Mouse (Mus musculus): ENCODE data around the gene Kiss1r.

DNA sequence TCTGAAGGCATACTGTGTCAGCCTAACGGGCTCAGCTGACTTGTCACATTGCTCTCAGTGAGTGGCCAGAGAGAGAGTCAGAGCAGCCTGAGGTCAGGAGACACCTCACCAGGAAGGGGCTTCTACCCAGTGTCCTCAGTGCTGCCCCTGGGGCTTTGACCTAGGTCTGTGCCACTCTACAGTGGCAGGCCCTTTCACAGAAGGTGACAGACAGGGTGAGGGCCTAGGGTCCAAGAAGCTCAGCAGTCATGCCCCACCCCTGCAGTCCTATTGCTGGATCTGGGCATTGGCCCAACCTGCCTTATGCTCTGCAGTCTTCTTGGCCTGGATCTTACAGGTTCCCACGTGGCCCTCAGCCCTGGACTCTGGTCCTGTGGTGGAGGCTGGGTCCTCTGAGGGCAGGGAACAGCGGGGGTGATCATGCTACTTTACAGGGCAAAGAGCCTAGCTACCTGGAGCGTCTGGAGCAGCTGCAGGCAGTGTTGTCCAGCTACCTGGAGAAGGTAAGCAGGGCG lies 50.2 kb downstream of the Kiss1r start:
- no peak for TF ChIP-seq CTCF (IDR thresholded peaks at IDR 0.05; ENCODE audit: low read depth, low read length)
- TF ChIP-seq POLR2A (IDR thresholded peaks at IDR 0.05; ENCODE audit: insufficient read depth, low read length), result no peak
- no peak for TF ChIP-seq EP300 (IDR thresholded peaks at IDR 0.05; ENCODE audit: insufficient read depth, low read depth, low read length)
